Mouse (Mus musculus) 416B (cell line): Measurements from ENCODE around the gene Hfe.

Experiments
- DNase-seq: peaks from one replicate; pipeline ENCODE4 v3.0.0; 2011; ENCODE audit warnings: low read depth

The Hfe gene

DNA sequence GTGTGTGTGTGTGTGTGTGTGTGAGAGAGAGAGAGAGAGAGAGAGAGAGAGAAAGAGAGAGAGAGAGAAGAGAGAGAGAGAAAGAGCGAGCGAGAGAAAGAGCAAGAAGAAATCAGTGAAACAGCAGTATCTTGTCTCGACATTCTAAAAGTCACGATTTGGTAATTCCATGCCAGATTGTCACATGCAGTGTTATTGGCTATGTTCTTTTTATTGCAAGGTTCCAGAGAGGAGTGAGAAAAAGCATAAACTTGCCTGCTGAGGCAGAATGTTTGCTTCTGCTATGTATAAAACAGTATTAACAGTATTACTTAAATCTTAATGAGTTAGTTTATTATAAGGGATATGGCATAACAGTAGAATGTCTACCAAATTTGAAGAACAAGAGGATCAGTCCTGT is 24.7 kb downstream of the Hfe start:
- DNase-seq: peak; percentile 61

- peak; percentile 85 for DNase-seq
Measured at GRCm38 (mm10) chr13:23685121-23685861, 25.4 kb downstream of the Hfe start.

GRCm38 (mm10) chr13:23684295-23684945 is 26.2 kb downstream of the Hfe start:
- DNase-seq: peak; percentile 97

GRCm38 (mm10) chr13:23683755-23684281 is 26.8 kb downstream of the Hfe start, which contains the start of the genes Hist1h2ac and Hist1h2bc:
Gene Hist1h2ac, minus strand, starts transcription at chr13:23683948.
Gene Hist1h2bc, plus strand, starts transcription at chr13:23684199.
- peak; percentile 100 for DNase-seq

GRCm38 (mm10) chr13:23682947-23683754 is 27.5 kb downstream of the Hfe start:
- DNase-seq: peak; percentile 79

DNA sequence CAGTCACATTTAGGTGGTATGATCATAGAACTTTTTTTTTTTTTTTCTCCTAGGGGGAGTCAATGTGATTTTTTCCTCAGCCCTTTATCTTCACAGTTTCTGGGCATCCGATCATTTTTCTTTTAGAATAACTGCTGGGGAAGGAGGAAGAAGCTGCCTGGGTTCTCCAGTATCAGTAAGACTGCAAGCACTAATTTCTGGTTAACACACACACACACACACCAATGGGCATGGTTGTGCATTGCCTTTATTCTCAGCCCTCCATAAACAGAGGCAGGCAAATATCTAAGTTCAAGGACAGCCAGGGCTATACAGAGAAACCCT is 28.1 kb downstream of the Hfe start:
- no peak for DNase-seq

GRCm38 (mm10) chr13:23681990-23682582 is 28.6 kb downstream of the Hfe start:
- DNase-seq: peak; percentile 57

- no peak for DNase-seq
Measured at GRCm38 (mm10) chr13:23662536-23662935, 48.1 kb downstream of the Hfe start.

DNA sequence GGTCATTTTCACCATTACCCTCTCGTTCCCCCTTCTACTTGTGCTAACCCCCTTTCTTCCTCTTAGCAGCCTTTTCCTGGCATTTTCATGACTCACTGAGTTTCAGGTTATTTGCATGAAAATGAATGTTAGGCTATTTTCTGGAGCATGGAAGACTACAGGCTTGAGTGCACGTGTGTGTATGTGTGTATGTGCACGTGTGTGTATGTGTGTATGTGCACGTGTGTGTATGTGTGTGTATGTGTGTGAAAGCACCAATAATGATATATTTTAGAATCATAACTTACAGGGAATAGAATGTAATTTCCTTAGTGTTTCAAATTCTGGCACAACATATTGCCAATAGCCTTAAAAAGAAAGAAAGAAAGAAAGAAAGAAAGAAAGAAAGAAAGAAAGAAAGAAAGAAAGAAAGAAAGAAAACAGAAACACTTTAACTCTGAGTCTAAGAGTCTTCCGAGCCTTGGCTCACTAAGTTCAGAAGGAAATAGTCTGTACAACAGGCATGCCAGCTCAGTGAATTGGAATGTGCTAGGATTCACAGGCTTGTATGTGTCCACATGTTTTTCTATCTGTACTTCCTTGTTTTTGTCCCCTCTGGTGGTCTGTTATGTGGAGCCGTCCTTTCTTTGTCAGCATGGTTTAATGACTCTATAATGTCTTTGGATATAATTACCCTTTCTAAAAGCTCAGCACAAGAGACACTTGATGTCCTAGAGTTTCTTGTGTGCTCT is 50.9 kb downstream of the Hfe start:
- DNase-seq: peak; percentile 9
